Mouse (Mus musculus) midbrain, embryonic 16.5 days (tissue): Measurements from ENCODE around the gene Klf7. TPM values are rescaled to one million over a fixed set of nuclear protein-coding genes. Genes with fewer than 3 reads are reported as not detected.

Source experiments
- ATAC-seq: fragments of 200-750 bp; cut with Nextera tagmentation; 2 replicates; pipeline ENCODE4 v1.8.0; 2017; ENCODE audit warnings: moderate TSS enrichment
- H3K27ac ChIP-seq: fragments of 300-500 bp; sonication (generic); 2 replicates; pipeline ENCODE4 v1.5.1; 2014; ENCODE audit warnings: mild to moderate bottlenecking, low read length, mixed read lengths
- H3K27me3 ChIP-seq: fragments of 300-500 bp; sonication (generic); 2 replicates; pipeline ENCODE4 v1.6.1; 2014; ENCODE audit warnings: low read depth, low read length, mixed read lengths; ENCODE audit not compliant: control insufficient read depth, insufficient read depth
- H3K36me3 ChIP-seq: fragments of 300-500 bp; sonication (generic); 2 replicates; pipeline ENCODE4 v1.6.1; 2014; ENCODE audit warnings: mild to moderate bottlenecking, low read length, moderate library complexity, mixed read lengths; ENCODE audit not compliant: control insufficient read depth, insufficient read depth
- H3K4me1 ChIP-seq: fragments of 300-500 bp; sonication (generic); 2 replicates; pipeline ENCODE4 v1.6.1; 2014; ENCODE audit warnings: mild to moderate bottlenecking, low read length, mixed read lengths; ENCODE audit not compliant: control insufficient read depth, insufficient read depth
- H3K4me2 ChIP-seq: fragments of 300-500 bp; sonication (generic); 2 replicates; pipeline ENCODE4 v1.6.1; 2014; ENCODE audit warnings: mild to moderate bottlenecking, low read length, mixed read lengths
- H3K4me3 ChIP-seq: fragments of 300-500 bp; sonication (generic); 2 replicates; pipeline ENCODE4 v1.5.1; 2014; ENCODE audit warnings: low read depth, mild to moderate bottlenecking, low read length, moderate library complexity, mixed read lengths
- H3K9ac ChIP-seq: fragments of 300-500 bp; sonication (generic); 2 replicates; pipeline ENCODE4 v1.6.1; 2014; ENCODE audit warnings: low read depth, low read length, mixed read lengths
- H3K9me3 ChIP-seq: fragments of 300-500 bp; sonication (generic); replicated peaks from 2 replicates; pipeline ENCODE4 v1.6.1; 2014; ENCODE audit warnings: mild to moderate bottlenecking, low read length, mixed read lengths; ENCODE audit not compliant: control insufficient read depth, poor library complexity, severe bottlenecking
- WGBS: fragments of 180-500 bp; shearing (Covaris S2); extraction: QIAGEN DNeasy Blood & Tissue Kit; methylation state at CpG from one replicate; pipeline ENCODE4 v1.1.7; 2014; 5-methylcytosine and 5-hydroxymethylcytosine counted together
- polyA plus RNA-seq: library from polyadenylated mRNA; unstranded; fragments of >200 nt; fragmentation: Nextera tagmentation; extraction: Ambion mirVana; gene quantifications from 2 replicates; pipeline ENCODE4 v1.2.1, GENCODE M21; 2015

Klf7 gene
- polyA plus RNA-seq, 1 experiment from 2014 or later: 130 TPM

- no peak overlapping the region for H3K9ac ChIP-seq
- H3K27ac ChIP-seq: no peak overlapping the region
- no peak overlapping the region for H3K4me3 ChIP-seq
- H3K4me1 ChIP-seq: peaks cover 15% of the 10 kb centered on the region
- 0 out of 2 replicates have a peak, but pooled peaks cover 2% of the 10 kb centered on the region for H3K36me3 ChIP-seq
- H3K27me3 ChIP-seq: no peaks in the 10 kb centered on the region
- no peak for ATAC-seq
- 80% methylated on average over 14 of the region's 14 CpGs for WGBS
- no peaks in the 10 kb centered on the region for H3K9me3 ChIP-seq
- H3K4me2 ChIP-seq: no peak overlapping the region
These were observed 75.8 kb downstream of the Klf7 start for GRCm38 (mm10) chr1:64046087-64046801.

DNA sequence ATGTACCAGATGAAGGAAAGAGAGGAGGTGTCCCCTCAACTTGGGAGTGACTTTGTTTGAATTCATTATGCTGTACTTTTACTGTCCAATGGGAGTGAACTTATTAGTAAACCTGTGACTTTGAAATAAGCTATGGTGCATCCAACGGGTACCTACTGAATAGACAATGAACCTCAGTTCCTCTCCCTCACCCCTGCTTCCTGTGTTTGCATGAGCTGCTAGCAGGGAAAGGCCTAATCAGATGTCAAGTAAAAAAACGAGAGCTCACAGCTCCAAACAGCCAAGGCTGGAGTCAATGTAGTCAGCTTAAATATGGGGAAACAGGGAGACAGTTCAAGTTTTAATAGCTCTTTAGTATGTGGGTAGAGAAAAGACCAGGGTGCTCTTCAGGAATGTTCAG lies 77.5 kb downstream of the Klf7 start:
- 45% methylated on average over 2 of the region's 2 CpGs for WGBS
- no peak overlapping the region for H3K4me3 ChIP-seq
- peaks cover 17% of the 10 kb centered on the region for H3K4me1 ChIP-seq
- peaks cover 2% of the 10 kb centered on the region; the same call in 1 of the 2 replicates for H3K36me3 ChIP-seq
- no peaks in the 10 kb centered on the region for H3K27me3 ChIP-seq
- no peak overlapping the region for H3K9ac ChIP-seq
- H3K9me3 ChIP-seq: no peaks in the 10 kb centered on the region
- no peak overlapping the region for H3K4me2 ChIP-seq
- no peak for ATAC-seq
- no peak overlapping the region for H3K27ac ChIP-seq

DNA sequence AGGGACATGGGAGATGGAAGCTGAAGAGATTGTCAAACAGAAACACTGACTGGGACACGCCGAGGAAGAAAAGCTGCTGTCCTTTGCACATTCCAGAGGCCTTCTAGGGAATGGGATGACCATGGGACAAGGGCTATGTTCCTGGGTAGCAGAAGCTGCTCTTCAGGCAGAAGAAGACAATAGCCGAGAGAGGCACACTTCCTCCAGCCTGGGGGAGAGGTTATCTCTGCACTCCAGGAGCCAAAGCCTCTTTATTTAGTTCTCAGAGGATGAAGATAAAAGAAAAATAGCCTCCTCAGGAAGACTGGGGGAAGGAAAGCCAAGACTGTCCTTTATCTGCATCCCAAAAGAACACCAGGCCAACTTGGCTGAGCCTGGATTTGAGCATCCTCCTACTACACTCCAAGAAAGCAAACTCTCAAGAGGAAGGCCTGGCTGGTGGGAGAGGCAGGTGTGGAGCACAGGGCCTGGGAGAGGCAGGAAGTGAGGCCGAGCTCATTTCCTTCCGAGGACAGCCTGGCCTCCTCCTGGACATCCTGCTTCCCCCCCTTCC lies 81.2 kb downstream of the Klf7 start:
- Histone ChIP-seq H3K9me3 (no peaks in the 10 kb centered on the region), H3K4me2 (no peak overlapping the region), H3K9ac (no peak overlapping the region), H3K27me3 (no peaks in the 10 kb centered on the region), H3K4me3 (no peak overlapping the region), H3K36me3 (no peaks in the 10 kb centered on the region; the same call in 1 of the 2 replicates), H3K4me1 (peaks cover 32% of the 10 kb centered on the region), H3K27ac (no peak overlapping the region)
- WGBS: 45% methylated on average over 5 of the region's 5 CpGs
- ATAC-seq: no peak

- no peaks in the 10 kb centered on the region for H3K27me3 ChIP-seq
- H3K36me3 ChIP-seq: no peaks in the 10 kb centered on the region; the same call in none of the 2 replicates
- no peak for ATAC-seq
- no peak overlapping the region for H3K4me2 ChIP-seq
- no peak overlapping the region for H3K27ac ChIP-seq
- H3K9me3 ChIP-seq: no peaks in the 10 kb centered on the region
- WGBS: 87% methylated on average over 10 of the region's 10 CpGs
- H3K9ac ChIP-seq: no peak overlapping the region
- H3K4me1 ChIP-seq: peaks cover 30% of the 10 kb centered on the region
- H3K4me3 ChIP-seq: no peak overlapping the region
These were observed 81.9 kb downstream of the Klf7 start for GRCm38 (mm10) chr1:64040061-64040686.

- no peak overlapping the region for H3K4me3 ChIP-seq
- WGBS: 26% methylated on average over 5 of the region's 5 CpGs
- H3K27me3 ChIP-seq: no peaks in the 10 kb centered on the region
- H3K27ac ChIP-seq: no peak overlapping the region
- ATAC-seq: no peak
- no peak overlapping the region for H3K9ac ChIP-seq
- peaks cover 28% of the 10 kb centered on the region for H3K4me1 ChIP-seq
- H3K9me3 ChIP-seq: no peaks in the 10 kb centered on the region
- H3K4me2 ChIP-seq: no peak overlapping the region
- H3K36me3 ChIP-seq: peaks cover 6% of the 10 kb centered on the region
These were observed 83.7 kb downstream of the Klf7 start for GRCm38 (mm10) chr1:64038343-64038742.

GRCm38 (mm10) chr1:64037800-64038199 lies 84.3 kb downstream of the Klf7 start:
- H3K27ac ChIP-seq: no peak overlapping the region
- H3K4me2 ChIP-seq: no peak overlapping the region
- H3K27me3 ChIP-seq: no peaks in the 10 kb centered on the region
- H3K4me1 ChIP-seq: peaks cover 26% of the 10 kb centered on the region
- H3K36me3 ChIP-seq: peaks cover 6% of the 10 kb centered on the region
- 70% methylated on average over 6 of the region's 6 CpGs for WGBS
- no peak overlapping the region for H3K9ac ChIP-seq
- H3K4me3 ChIP-seq: no peak overlapping the region
- no peaks in the 10 kb centered on the region for H3K9me3 ChIP-seq
- no peak for ATAC-seq

DNA sequence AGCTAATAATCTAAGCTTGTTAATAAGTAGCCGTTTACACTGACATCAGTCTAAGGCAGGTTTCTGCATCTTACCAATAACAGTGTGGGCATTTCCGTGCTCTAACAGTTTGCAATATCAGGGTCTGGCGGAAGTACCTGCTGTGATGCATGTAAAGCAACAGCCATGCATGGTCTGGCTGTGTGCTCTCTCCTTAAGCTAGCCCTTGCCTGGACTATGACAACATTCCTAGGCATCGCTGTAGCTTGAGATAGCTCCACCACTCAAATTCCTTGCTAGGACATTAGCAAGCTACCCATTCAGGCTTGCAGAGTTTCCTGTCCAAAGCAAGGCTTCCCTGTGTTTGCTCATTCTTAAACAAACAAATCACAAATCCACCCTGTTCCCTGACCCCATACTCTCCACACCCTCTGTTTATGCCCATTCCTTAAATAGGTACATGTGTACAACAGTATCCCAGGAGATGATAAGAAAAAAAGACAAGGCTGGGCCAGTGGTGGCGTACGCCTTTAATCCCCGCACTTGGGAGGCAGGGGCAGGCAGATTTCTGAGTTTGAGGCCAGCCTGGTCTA lies 85.1 kb downstream of the Klf7 start:
- H3K27ac ChIP-seq: no peak overlapping the region
- H3K9me3 ChIP-seq: no peaks in the 10 kb centered on the region
- no peak overlapping the region for H3K4me2 ChIP-seq
- peaks cover 25% of the 10 kb centered on the region for H3K4me1 ChIP-seq
- H3K27me3 ChIP-seq: no peaks in the 10 kb centered on the region
- H3K9ac ChIP-seq: no peak overlapping the region
- 79% methylated on average over 7 of the region's 7 CpGs for WGBS
- peaks cover 6% of the 10 kb centered on the region for H3K36me3 ChIP-seq
- no peak for ATAC-seq
- H3K4me3 ChIP-seq: no peak overlapping the region

- Histone ChIP-seq H3K27me3 (no peaks in the 10 kb centered on the region), H3K4me1 (peaks cover 19% of the 10 kb centered on the region), H3K36me3 (peaks cover 6% of the 10 kb centered on the region), H3K4me2 (no peak overlapping the region), H3K27ac (no peak overlapping the region), H3K9me3 (no peaks in the 10 kb centered on the region), H3K4me3 (no peak overlapping the region), H3K9ac (no peak overlapping the region)
- no peak for ATAC-seq
- 65% methylated on average over 7 of the region's 7 CpGs for WGBS
These were observed 86.3 kb downstream of the Klf7 start for GRCm38 (mm10) chr1:64035804-64036203.
